Mouse (Mus musculus): ENCODE measurements at regions not wholly inside any gene's neighbourhood (a gene's known extent, or its start where the extent isn't known, plus 50 kb on each side); places are given as distances from the start of the nearest gene placed in this dataset.

- no peak for TF ChIP-seq CTCF (conservative IDR thresholded peaks at IDR 0.05; ENCODE audit: insufficient read depth, insufficient read length, low read depth, low read length)
- no peak for TF ChIP-seq POLR2A (IDR thresholded peaks at IDR 0.05; ENCODE audit: low read depth, low read length)
Measured at GRCm38 (mm10) chr3:34569998-34570397, 80.2 kb upstream of the Sox2 start.
